Mouse (Mus musculus) heart, postnatal 0 days (tissue): ENCODE data around the gene Pde4d.

Experiments used
- CTCF ChIP-seq: IDR thresholded peaks from 2 replicates; pipeline ENCODE4 v1.5.1; 2016; ENCODE audit warnings: antibody characterized with exemption, control low read depth, low read depth
- EP300 ChIP-seq: IDR thresholded peaks from 2 replicates; pipeline ENCODE4 v1.6.1; 2016; ENCODE audit warnings: antibody characterized with exemption, low read depth

- no peak for TF ChIP-seq CTCF
- TF ChIP-seq EP300: no peak
Observed at GRCm38 (mm10) chr13:109694293-109694692, 1244.5 kb downstream of the Pde4d start.
